Mouse (Mus musculus): Measurements from ENCODE around the gene Gtpbp1. TPM values are rescaled to one million over a fixed set of nuclear protein-coding genes. Genes with fewer than 3 reads are reported as not detected.

The Gtpbp1 gene
- total and polyA plus RNA-seq, 3 experiments = 25.3 to 45.3 (median 34.2) TPM

GRCm38 (mm10) chr15:79651481-79651880 is 39.2 kb upstream of the Gtpbp1 start:
- H3K9me3 ChIP-seq (replicated peaks; ENCODE audit: low read length) = no peaks in the 10 kb centered on the region
- H3K4me2 ChIP-seq (ENCODE audit: insufficient read depth, low read depth, poor library complexity, severe bottlenecking) = no peak overlapping the region
- no peak for DNase-seq (ENCODE audit: extremely low read depth)
- no peaks in the 10 kb centered on the region for H3K79me2 ChIP-seq (replicated peaks; ENCODE audit: control insufficient read depth, extremely low read depth, insufficient read depth, poor library complexity, severe bottlenecking)
- in situ Hi-C loops (cut with MboI; ENCODE audit: low pct_ligation_motif_present, low pct_unique_long_range_greater_than_20kb, low sequenced_read_pairs) = no loop called here
- TF ChIP-seq POLR2AphosphoS2 (IDR thresholded peaks at IDR 0.05; ENCODE audit: low read depth, low read length) (no peak), NELFE (IDR thresholded peaks at IDR 0.05; ENCODE audit: low read depth, low read length) (no peak), MXI1 (IDR thresholded peaks at IDR 0.05; ENCODE audit: low read depth, low read length) (no peak), TCF12 (IDR thresholded peaks at IDR 0.05; ENCODE audit: low read depth, low read length) (no peak), RAD21 (IDR thresholded peaks at IDR 0.05; ENCODE audit: low read depth, low read length) (peak; percentile 46), UBTF (IDR thresholded peaks at IDR 0.05; ENCODE audit: low read depth, low read length) (no peak), ZNF384 (IDR thresholded peaks at IDR 0.05; ENCODE audit: low read depth, low read length) (no peak), TBP (conservative IDR thresholded peaks at IDR 0.05; ENCODE audit: low read depth, low read length) (no peak), CTCF (conservative IDR thresholded peaks at IDR 0.05 in 1 of 2, IDR thresholded peaks at IDR 0.05 in 1 of 2; ENCODE audit: low read depth in 2 of 2, low read length in 2 of 2) (peak; percentile 60 to 63), SMC3 (IDR thresholded peaks at IDR 0.05; ENCODE audit: low read depth, low read length) (peak; percentile 39; the same call in 1 of the 2 replicates), ZC3H11A (IDR thresholded peaks at IDR 0.05; ENCODE audit: low read depth, low read length) (no peak)
- H3K4me3 ChIP-seq (replicated peaks in 1 of 3; ENCODE audit: low read depth in 2 of 3, low read length in 2 of 3, poor library complexity in 1 of 3) = no peak overlapping the region
- dilution Hi-C loops (cut with MboI; ENCODE audit: extremely low pct_ligation_motif_present, extremely low pct_unique_long_range_greater_than_20kb, low sequenced_read_pairs) = no loop called here
- no peaks in the 10 kb centered on the region for H3K27me3 ChIP-seq (replicated peaks)
- no peak overlapping the region for H3K9ac ChIP-seq (ENCODE audit: insufficient read depth, low read depth)
- H3K27ac ChIP-seq (ENCODE audit: insufficient read depth, low read depth) = no peak overlapping the region
- H3K36me3 ChIP-seq (replicated peaks in 1 of 2; ENCODE audit: control insufficient read depth in 1 of 2, insufficient read depth in 1 of 2, low read length in 1 of 2) = no peaks in the 10 kb centered on the region
- peaks cover 0 to 3% of the 10 kb centered on the region in 2 experiments; a peak in 1 of 4 replicates for H3K4me1 ChIP-seq (ENCODE audit: control insufficient read depth in 1 of 2, insufficient read depth in 2 of 2)

- Histone ChIP-seq H3K27me3 (replicated peaks) (no peaks in the 10 kb centered on the region), H3K36me3 (replicated peaks in 1 of 2; ENCODE audit: control insufficient read depth in 1 of 2, insufficient read depth in 1 of 2, low read length in 1 of 2) (no peaks in the 10 kb centered on the region), H3K9me3 (replicated peaks; ENCODE audit: low read length) (peaks cover 2% of the 10 kb centered on the region), H3K9ac (ENCODE audit: insufficient read depth, low read depth) (no peak overlapping the region), H3K4me1 (ENCODE audit: control insufficient read depth in 1 of 2, insufficient read depth in 2 of 2) (peaks cover 3 to 11% of the 10 kb centered on the region in 2 experiments; a peak in 3 of 4 replicates), H3K4me2 (ENCODE audit: insufficient read depth, low read depth, poor library complexity, severe bottlenecking) (no peak overlapping the region), H3K27ac (ENCODE audit: insufficient read depth, low read depth) (no peak overlapping the region), H3K4me3 (replicated peaks in 1 of 3; ENCODE audit: low read depth in 2 of 3, low read length in 2 of 3, poor library complexity in 1 of 3) (no peak overlapping the region), H3K79me2 (replicated peaks; ENCODE audit: control insufficient read depth, extremely low read depth, insufficient read depth, poor library complexity, severe bottlenecking) (no peaks in the 10 kb centered on the region)
- dilution Hi-C loops (cut with MboI; ENCODE audit: extremely low pct_ligation_motif_present, extremely low pct_unique_long_range_greater_than_20kb, low sequenced_read_pairs) = no loop called here
- TF ChIP-seq MXI1 (IDR thresholded peaks at IDR 0.05; ENCODE audit: low read depth, low read length) (no peak), JUND (conservative IDR thresholded peaks at IDR 0.05; ENCODE audit: low read depth, low read length) (no peak), JUN (IDR thresholded peaks at IDR 0.05; ENCODE audit: insufficient read depth, low read depth, low read length) (no peak), ETS1 (conservative IDR thresholded peaks at IDR 0.05; ENCODE audit: low read depth, low read length) (no peak), IRF4 (IDR thresholded peaks at IDR 0.05; ENCODE audit: low read depth, low read length) (no peak), CTCF (conservative IDR thresholded peaks at IDR 0.05 in 1 of 2, IDR thresholded peaks at IDR 0.05 in 1 of 2; ENCODE audit: low read depth in 2 of 2, low read length in 2 of 2) (no peak), POLR2AphosphoS2 (IDR thresholded peaks at IDR 0.05; ENCODE audit: low read depth, low read length) (no peak), ZNF384 (IDR thresholded peaks at IDR 0.05; ENCODE audit: low read depth, low read length) (no peak), NRF1 (IDR thresholded peaks at IDR 0.05; ENCODE audit: low read depth, low read length) (no peak), KAT2A (IDR thresholded peaks at IDR 0.05; ENCODE audit: insufficient replicate concordance, low read length) (no peak), TCF12 (IDR thresholded peaks at IDR 0.05; ENCODE audit: low read depth, low read length) (no peak), MAFK (IDR thresholded peaks at IDR 0.05; ENCODE audit: insufficient replicate concordance, low read length) (no peak), ELF1 (IDR thresholded peaks at IDR 0.05; ENCODE audit: low read depth, low read length) (no peak), RAD21 (IDR thresholded peaks at IDR 0.05; ENCODE audit: low read depth, low read length) (no peak), CHD1 (IDR thresholded peaks at IDR 0.05; ENCODE audit: low read depth, low read length) (no peak)
- no peak for DNase-seq (ENCODE audit: extremely low read depth)
- in situ Hi-C loops (cut with MboI; ENCODE audit: low pct_ligation_motif_present, low pct_unique_long_range_greater_than_20kb, low sequenced_read_pairs) = no loop called here
These were observed 34.2 kb upstream of the Gtpbp1 start for GRCm38 (mm10) chr15:79656451-79656850.

Data from CH12.LX (cell line).